Mouse (Mus musculus) forelimb bud, embryonic 11.5 days (tissue): ENCODE results near the gene Akr7a5.

Experiments used
- DNase-seq: peaks from one replicate; pipeline ENCODE4 v3.0.0-alpha.2; 2012; ENCODE audit warnings: low read depth, low spot score

Gene Akr7a5

DNA sequence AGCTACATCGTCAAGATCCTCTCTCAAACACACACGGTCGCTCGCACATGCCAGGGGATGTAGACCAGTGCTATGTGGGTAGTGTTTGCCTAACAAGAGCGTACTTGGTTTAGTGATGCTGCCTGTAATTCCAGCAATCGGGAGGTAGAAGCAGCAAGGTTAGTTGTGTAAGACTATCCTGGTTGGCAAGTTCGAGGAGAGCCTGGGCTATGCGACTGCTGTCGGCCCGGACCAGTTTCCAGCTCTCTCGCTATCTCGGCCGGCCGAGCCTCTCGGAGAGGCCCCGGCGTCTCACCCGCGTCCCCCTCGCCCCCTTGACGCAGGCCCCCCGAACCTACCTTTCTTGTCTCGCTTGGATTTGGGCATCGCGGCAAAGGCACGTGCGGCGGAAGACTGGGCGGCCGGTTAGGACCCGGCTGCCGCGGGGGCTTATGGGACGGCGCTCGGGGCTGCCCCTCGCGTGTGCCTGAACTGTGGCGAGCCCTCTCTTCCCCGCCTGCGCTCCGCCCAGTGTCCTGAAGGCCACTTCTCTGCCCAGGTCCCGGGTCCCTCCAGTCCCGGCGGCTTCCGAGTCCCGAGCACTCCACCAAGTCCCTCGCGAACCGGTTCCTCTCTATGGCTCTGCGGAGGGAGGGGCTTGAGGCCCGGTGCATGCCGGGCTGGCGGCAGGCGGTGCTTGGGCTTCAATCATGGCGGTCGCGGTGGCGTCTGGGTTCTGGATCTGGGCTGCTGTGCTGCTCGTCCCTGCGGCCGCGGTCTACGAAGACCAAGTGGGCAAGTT is 41.6 kb downstream of the Akr7a5 start, which contains the start of the genes Mrto4, Emc1 and Ubr4:
Gene Mrto4 (minus strand): TSS at position 646 of the 781 bp plus-strand sequence.
Gene Emc1 (plus strand): TSS at position 657 of the 781 bp plus-strand sequence.
Gene Ubr4 (plus strand): TSS at position 679 of the 781 bp plus-strand sequence.
- DNase-seq: peak; percentile 63

DNA sequence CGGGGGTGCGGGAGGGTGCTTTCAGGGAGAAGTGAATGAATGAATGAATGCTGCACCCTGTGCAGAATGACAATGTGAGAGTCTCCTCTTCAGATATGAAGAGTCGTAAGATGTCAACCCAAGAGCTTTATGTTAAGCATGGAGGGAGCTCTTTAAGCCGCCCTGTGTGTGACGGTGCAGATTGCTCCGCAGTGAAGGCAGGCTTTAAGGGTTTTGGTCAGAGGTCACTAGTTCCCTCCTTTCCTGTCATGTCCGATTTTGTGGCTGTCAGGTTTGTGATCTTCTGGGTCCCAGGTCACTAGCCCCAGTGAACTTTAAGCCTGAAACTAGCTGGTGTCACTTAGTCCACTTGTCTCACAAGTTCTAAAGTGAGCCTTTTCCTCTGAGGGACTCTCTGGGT is 42.3 kb downstream of the Akr7a5 start:
- DNase-seq: no peak

DNA sequence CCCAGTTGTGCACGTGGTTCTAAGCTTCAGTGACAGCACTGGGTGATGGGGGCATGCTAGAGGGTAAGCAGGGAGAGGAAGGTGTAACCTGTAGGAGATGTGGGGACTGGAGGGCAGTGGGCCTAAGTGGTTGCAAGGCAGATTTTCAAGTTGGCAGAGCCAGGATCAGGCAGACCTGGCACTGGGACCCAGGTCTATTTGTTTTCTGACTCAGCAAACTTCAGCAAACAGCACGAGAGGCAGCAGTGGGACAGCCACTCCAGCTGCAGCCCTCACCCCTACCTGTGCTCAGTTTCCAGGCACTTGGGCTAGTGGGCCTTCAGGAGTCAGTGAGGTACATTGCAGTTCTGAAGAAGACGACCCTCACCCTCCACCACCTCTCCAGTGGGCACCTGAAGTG is 46.7 kb downstream of the Akr7a5 start:
- DNase-seq: no peak

DNA sequence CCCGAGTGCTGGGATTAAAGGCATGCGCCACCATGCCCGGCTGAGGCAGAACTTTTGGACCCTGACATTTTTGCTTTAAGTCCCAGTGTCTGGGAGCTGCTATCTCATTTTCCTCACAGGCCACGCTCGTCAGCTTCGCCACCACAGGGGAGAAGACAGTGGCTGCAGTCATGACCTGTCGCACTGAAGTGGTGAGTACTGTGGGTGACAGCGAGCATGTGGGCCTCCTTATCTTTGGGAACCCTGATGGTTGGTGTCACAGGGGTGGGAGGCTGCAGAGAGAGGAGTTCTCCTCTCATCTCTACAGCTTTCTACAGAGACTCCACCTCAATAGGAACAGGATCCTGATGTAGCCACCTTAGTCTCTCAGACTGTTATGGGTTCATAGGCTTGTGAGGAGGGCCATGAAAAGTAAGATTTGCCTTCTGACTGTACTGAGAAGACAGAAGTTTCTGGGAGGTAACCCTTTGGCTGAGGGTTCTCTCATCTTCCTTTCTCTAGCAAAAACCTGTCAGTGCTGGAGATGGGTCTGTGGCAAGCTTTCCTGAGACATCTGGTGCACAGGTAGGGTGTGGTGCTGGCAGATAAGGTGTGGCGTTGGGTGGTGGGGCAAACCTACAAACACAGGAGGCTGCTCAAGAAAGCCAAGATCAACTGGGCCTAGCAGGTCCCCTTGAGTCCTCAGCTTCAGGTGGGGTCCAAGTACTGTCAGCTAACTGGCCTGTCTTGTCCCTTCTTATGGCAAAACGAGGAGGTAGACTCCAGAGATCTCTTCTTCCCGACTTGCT is 50.4 kb downstream of the Akr7a5 start:
- DNase-seq: no peak

DNA sequence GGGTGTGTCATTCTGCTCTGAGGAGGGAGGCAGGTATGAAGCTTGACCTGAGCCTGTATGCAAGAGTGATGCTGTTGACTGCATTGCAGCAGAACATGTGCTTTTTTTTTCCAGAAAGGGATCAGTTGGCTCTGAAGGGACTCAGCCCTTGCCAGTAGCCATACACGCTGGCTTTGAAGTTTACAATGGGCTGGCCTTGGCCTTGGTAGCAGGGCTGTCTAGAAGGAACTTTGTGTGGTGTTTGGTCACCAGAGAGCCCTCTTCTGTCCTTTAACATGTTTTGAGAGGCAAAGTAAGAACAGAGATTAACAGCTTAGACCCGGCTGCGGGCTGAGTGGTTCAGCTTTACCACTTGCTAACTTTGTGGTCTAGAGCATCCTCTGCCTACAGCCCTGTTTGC is 56.8 kb downstream of the Akr7a5 start:
- DNase-seq: no peak
